Mouse (Mus musculus) bone marrow macrophage, adult 2 months (primary cell): ENCODE measurements around the gene Sephs2.

Experiments used
- CTCF ChIP-seq: IDR thresholded peaks from 2 replicates; pipeline ENCODE4 v1.5.1; 2012; ENCODE audit warnings: low read depth, mild to moderate bottlenecking, low read length, moderate library complexity
- POLR2A ChIP-seq: IDR thresholded peaks from 2 replicates; pipeline ENCODE4 v1.6.1; 2012; ENCODE audit warnings: mild to moderate bottlenecking, low read depth, low read length, borderline replicate concordance

DNA sequence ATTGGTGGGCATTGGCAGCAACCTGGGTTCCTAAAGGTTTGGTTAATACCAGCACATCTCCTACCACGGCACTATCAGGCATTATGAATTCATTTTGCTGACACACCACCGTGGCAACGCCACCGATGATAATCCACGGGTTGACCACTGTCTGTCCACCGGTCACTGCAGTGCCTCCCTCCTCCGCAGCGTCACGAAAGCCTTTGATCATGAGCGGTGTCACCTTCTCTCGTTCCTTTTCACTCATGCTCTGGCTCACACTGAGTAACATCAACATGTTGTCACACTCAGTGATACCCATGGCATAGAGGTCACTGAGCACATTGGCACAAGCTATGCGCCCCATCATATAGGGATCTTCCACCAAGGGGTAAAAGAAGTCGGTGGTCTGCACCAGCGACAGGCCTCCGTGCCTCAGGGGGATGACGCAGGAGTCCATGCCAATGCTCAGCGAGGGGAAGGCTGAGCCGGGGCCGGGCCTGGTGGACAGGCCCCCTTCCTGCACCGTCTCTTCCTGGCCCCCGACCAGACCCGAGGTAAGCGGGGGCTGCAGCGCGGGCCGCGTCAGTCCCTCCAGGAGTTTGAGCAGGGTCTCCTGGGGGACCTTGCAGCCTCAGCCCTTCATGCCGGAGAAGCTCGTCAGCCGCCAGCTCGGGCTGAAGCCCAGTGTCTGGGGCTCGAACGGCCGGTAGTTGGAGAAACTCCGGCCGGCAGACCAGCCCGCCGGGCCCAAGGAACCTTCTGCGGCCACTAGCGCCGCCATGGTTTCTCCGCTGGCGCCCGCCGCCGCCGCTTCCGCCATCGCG, 534 bp downstream of the Sephs2 start:
- TF ChIP-seq POLR2A, result no peak
- TF ChIP-seq CTCF, result no peak
